Mouse (Mus musculus): ENCODE measurements around the gene Yipf3. TPM values are rescaled to one million over a fixed set of nuclear protein-coding genes. Genes with fewer than 3 reads are reported as not detected.

The Yipf3 gene
- polyA plus RNA-seq, 1 experiment from 2014 or later: 86.8 TPM

DNA sequence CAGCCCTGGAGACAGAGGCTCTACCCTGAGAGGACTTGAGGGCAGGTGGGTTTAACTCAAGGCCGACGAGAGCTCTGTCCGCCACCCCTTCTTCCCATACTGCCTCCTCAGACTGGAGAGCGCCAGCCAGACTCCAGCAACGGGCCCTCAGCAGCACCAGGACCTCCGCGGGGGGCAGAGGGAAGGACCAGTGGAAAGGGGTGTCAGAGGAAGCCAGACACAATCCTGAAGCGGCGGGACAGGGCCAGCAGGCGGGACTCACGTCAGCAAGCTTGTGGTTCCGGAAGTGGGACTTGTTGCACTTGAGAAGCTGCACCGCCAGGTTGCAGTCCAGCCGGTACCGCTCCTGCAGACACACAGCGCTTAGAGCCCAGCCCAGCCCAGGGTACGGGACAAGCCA, 11.8 kb downstream of the Yipf3 start:
- WGBS: 86% methylated on average over 17 of the region's 17 CpGs
- no peak for ATAC-seq
- H3K36me3 ChIP-seq: peaks cover 58% of the 10 kb centered on the region

DNA sequence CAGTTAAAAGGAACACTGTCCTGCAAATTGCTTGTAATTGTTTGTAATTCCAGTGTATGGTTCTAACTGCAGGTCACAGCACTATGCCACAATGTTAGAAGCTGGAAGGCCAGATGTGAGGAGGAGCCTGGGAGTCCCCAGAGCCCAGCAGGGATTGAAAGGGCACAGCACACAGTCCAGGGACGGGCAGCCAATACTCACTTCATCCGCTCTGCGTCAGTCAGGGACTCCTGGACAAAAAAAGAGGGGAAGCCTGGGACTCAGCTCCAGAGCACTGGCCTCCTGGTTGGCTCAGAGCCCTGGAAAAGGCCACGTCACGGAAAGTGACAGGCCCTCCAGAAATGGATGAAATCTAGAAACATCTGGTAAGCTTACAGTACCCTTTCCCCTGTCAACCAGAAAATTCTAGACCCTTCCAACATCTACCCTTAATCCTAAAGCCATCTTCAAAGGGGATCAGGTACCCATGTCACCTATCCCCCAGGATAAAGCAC, 14.4 kb downstream of the Yipf3 start:
- Histone ChIP-seq H3K27ac (no peak overlapping the region), H3K27me3 (replicated peaks) (no peaks in the 10 kb centered on the region), H3K4me3 (replicated peaks) (no peak overlapping the region), H3K9me3 (no peaks in the 10 kb centered on the region), H3K4me2 (replicated peaks) (no peak overlapping the region), H3K4me1 (replicated peaks) (peaks cover 13% of the 10 kb centered on the region), H3K9ac (no peak overlapping the region), H3K36me3 (peaks cover 59% of the 10 kb centered on the region)
- no peak for ATAC-seq
- 92% methylated on average over 5 of the region's 5 CpGs for WGBS

More for the DNA sequence above, 11.8 kb downstream of the Yipf3 start:
- no peaks in the 10 kb centered on the region for H3K9me3 ChIP-seq
- peaks cover 9% of the 10 kb centered on the region for H3K27me3 ChIP-seq (replicated peaks)
- H3K4me1 ChIP-seq (replicated peaks): 0 out of 2 replicates have a peak, but pooled peaks cover 4% of the 10 kb centered on the region
- H3K4me2 ChIP-seq (replicated peaks): no peak overlapping the region
- no peak overlapping the region for H3K9ac ChIP-seq
- no peak overlapping the region for H3K27ac ChIP-seq
- no peak overlapping the region for H3K4me3 ChIP-seq (replicated peaks)

DNA sequence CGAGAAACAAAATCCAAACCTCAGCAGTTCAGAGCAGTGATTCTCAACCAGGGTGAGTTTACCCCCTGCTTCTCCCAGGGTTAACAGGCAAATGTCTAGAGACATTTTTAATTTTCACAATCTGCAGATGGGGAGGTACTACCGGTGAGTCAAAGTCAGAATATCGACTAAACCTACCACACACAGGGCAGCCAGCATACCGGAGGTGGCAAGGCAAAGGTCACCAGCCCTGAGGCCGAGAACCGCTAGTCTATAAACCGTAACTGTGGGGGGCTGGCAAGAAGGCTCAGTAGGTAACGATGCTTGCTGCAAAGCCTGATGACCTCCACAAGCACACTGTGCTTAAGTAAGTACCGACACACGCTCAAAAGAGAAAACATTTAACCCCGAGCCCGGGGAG, 17.6 kb downstream of the Yipf3 start:
- Histone ChIP-seq H3K27ac (no peak overlapping the region), H3K27me3 (replicated peaks) (no peaks in the 10 kb centered on the region), H3K4me1 (replicated peaks) (peaks cover 33% of the 10 kb centered on the region), H3K9me3 (no peaks in the 10 kb centered on the region), H3K9ac (no peak overlapping the region), H3K4me2 (replicated peaks) (no peak overlapping the region), H3K36me3 (peaks cover 34% of the 10 kb centered on the region), H3K4me3 (replicated peaks) (no peak overlapping the region)
- ATAC-seq: no peak
- WGBS: 89% methylated on average over 12 of the region's 12 CpGs

DNA sequence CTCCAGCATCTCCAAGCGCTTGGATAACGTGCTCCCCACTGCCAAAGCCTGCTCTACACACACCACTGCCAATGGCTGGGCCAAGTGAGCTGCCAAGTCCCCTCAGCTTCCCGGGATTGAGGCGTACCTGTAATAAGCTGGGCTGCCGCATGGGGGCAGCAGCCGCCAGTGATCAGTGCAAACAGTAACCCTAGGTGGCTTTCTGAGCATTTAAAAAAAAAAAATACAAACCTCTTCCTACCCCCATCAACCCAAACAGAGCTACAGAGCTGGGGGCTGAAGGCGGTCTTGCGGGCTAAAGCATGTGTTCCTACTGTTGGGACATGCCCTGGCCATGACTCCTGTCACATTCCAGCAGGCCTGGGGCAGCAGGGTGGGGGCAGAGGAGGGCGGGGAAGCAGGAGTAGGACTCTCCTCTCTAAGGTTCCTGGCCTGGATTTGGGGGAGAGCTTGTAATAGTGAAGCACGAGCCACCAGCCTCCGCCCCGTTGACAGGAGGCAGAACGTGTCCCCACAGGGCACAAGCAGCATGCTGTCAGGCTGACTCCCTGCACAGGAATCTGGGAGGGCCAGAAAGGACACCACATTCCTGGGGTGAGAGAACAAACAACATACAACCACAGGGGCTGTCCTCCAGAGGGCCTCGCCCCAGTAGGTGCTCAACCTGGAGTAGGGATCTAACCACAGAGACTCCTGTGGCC, 18.2 kb downstream of the Yipf3 start:
- no peak overlapping the region for H3K4me3 ChIP-seq (replicated peaks)
- no peaks in the 10 kb centered on the region for H3K27me3 ChIP-seq (replicated peaks)
- ATAC-seq: peak; percentile 32
- WGBS: 21% methylated on average over 14 of the region's 14 CpGs
- H3K4me1 ChIP-seq (replicated peaks): peaks cover 33% of the 10 kb centered on the region
- no peak overlapping the region for H3K9ac ChIP-seq
- no peak overlapping the region for H3K4me2 ChIP-seq (replicated peaks)
- H3K27ac ChIP-seq: no peak overlapping the region
- H3K9me3 ChIP-seq: no peaks in the 10 kb centered on the region
- H3K36me3 ChIP-seq: peaks cover 34% of the 10 kb centered on the region

DNA sequence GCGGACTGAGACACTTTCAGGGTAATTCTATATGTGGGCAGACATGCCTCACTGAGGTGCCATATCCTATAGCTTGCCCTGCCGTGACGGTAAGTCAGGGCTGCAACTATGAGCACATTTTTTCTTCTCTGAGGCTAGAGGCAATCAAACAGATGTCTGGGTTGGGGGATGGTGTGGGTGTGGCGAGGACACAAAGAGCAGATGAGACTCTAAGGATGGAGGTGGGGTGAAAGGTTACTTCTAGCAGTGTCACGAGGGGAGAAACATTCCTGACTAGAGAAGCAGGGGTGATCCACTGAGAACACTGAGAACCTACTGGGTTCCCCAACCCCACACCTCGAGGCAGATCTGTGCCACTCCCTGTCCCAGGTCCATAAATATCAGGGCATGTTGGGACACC, 19.1 kb downstream of the Yipf3 start:
- H3K27ac ChIP-seq: no peak overlapping the region
- 50% methylated on average over 6 of the region's 6 CpGs for WGBS
- no peak for ATAC-seq

DNA sequence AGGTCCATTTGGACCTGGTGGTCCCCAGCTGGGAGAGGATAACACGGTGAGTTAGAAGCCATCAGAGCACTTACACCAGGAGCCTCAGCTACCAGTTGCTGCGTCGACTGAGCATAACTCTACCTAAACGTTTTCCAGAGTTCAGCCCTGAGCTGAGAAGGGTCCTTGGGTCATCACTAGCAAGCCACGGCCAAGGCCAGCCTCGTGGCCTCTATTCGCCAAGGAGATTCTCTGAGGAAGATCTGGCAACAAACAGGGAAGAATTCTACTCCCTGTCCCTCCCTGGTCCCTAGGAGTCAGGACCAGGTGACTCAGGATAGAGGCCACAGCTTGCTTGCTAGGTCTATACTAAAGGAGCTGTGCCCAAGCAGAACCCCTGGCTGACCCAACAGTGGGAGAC, 19.6 kb downstream of the Yipf3 start:
- no peak overlapping the region for H3K9ac ChIP-seq
- H3K27ac ChIP-seq: 0 out of 2 replicates have a peak overlapping the region, but pooled peaks have one; percentile 72
- H3K4me2 ChIP-seq (replicated peaks): no peak overlapping the region
- peaks cover 33% of the 10 kb centered on the region for H3K4me1 ChIP-seq (replicated peaks)
- no peaks in the 10 kb centered on the region for H3K27me3 ChIP-seq (replicated peaks)
- no peak overlapping the region for H3K4me3 ChIP-seq (replicated peaks)
- no peaks in the 10 kb centered on the region for H3K9me3 ChIP-seq
- peak; percentile 16 for ATAC-seq
- WGBS: 68% methylated on average over 7 of the region's 7 CpGs
- H3K36me3 ChIP-seq: peaks cover 36% of the 10 kb centered on the region

More for the DNA sequence above, 19.1 kb downstream of the Yipf3 start:
- H3K4me2 ChIP-seq (replicated peaks): no peak overlapping the region
- peaks cover 36% of the 10 kb centered on the region for H3K36me3 ChIP-seq
- H3K4me1 ChIP-seq (replicated peaks): peaks cover 33% of the 10 kb centered on the region
- H3K27me3 ChIP-seq (replicated peaks): no peaks in the 10 kb centered on the region
- H3K4me3 ChIP-seq (replicated peaks): no peak overlapping the region
- no peaks in the 10 kb centered on the region for H3K9me3 ChIP-seq
- H3K9ac ChIP-seq: no peak overlapping the region

DNA sequence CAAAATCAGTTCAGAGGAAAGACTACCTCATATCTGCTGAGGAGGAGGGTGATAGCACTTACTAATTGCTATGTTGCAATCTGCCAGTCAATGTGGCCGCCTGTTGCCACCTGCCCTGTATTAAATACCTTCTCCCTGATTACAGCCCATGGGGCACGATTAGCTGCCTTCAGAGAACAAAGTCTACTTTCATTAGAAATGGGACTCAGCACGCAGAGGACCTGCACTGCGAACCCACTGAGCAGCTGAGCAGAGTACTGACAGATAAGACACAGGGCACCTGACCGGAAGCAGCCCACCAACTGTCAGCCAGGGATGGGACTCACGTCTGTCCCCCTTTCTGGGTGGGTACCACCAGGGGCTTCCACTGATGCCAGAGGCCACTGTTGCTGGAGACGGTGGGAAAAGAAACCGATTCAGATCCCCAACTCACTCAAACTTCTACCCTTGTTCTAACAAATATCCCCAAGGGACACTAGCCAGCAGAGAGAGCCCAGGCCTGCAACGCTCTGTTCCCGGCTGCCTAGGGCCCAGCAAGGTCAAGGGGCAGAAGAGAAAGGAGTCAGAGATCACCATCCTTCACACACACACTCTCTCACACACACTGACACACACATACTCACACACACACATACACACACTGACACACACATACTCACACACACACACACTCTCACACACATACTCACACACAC, 20.3 kb downstream of the Yipf3 start:
- WGBS: 67% methylated on average over 10 of the region's 10 CpGs
- Histone ChIP-seq H3K27ac (peak overlapping the region; percentile 72), H3K4me2 (replicated peaks) (0 out of 2 replicates have a peak overlapping the region, but pooled peaks have one; percentile 9), H3K36me3 (peaks cover 29% of the 10 kb centered on the region), H3K4me1 (replicated peaks) (peaks cover 33% of the 10 kb centered on the region), H3K4me3 (replicated peaks) (no peak overlapping the region), H3K9ac (no peak overlapping the region), H3K27me3 (replicated peaks) (no peaks in the 10 kb centered on the region), H3K9me3 (no peaks in the 10 kb centered on the region)
- ATAC-seq: peak; percentile 82

GRCm38 (mm10) chr17:46269771-46270534, 22.1 kb downstream of the Yipf3 start:
- no peak for ATAC-seq
- no peaks in the 10 kb centered on the region for H3K27me3 ChIP-seq (replicated peaks)
- H3K9me3 ChIP-seq: no peaks in the 10 kb centered on the region
- 77% methylated on average over 19 of the region's 19 CpGs for WGBS
- H3K27ac ChIP-seq: peak overlapping the region; percentile 48; the same call in 1 of the 2 replicates
- no peak overlapping the region for H3K9ac ChIP-seq
- H3K4me3 ChIP-seq (replicated peaks): no peak overlapping the region
- H3K36me3 ChIP-seq: 0 out of 2 replicates have a peak, but pooled peaks cover 13% of the 10 kb centered on the region
- H3K4me1 ChIP-seq (replicated peaks): peaks cover 33% of the 10 kb centered on the region
- no peak overlapping the region for H3K4me2 ChIP-seq (replicated peaks)

- H3K4me2 ChIP-seq (replicated peaks): no peak overlapping the region
- no peak overlapping the region for H3K9ac ChIP-seq
- no peak overlapping the region for H3K4me3 ChIP-seq (replicated peaks)
- H3K9me3 ChIP-seq: no peaks in the 10 kb centered on the region
- no peak overlapping the region for H3K27ac ChIP-seq
- H3K4me1 ChIP-seq (replicated peaks): peaks cover 22% of the 10 kb centered on the region; the same call in 1 of the 2 replicates
- WGBS: 91% methylated on average over 2 of the region's 2 CpGs
- no peaks in the 10 kb centered on the region for H3K27me3 ChIP-seq (replicated peaks)
- no peak for ATAC-seq
- H3K36me3 ChIP-seq: 0 out of 2 replicates have a peak, but pooled peaks cover 12% of the 10 kb centered on the region
Measured at GRCm38 (mm10) chr17:46272058-46272457, 24.2 kb downstream of the Yipf3 start.

- ATAC-seq: no peak
- Histone ChIP-seq H3K9ac (no peak overlapping the region; the same call in 1 of the 2 replicates), H3K4me3 (replicated peaks) (no peak overlapping the region), H3K27ac (no peak overlapping the region), H3K36me3 (0 out of 2 replicates have a peak, but pooled peaks cover 12% of the 10 kb centered on the region), H3K9me3 (no peaks in the 10 kb centered on the region), H3K27me3 (replicated peaks) (no peaks in the 10 kb centered on the region), H3K4me1 (replicated peaks) (peaks cover 16% of the 10 kb centered on the region; the same call in 1 of the 2 replicates), H3K4me2 (replicated peaks) (no peak overlapping the region)
- 88% methylated on average over 5 of the region's 5 CpGs for WGBS
Measured at GRCm38 (mm10) chr17:46272675-46273074, 24.8 kb downstream of the Yipf3 start.

DNA sequence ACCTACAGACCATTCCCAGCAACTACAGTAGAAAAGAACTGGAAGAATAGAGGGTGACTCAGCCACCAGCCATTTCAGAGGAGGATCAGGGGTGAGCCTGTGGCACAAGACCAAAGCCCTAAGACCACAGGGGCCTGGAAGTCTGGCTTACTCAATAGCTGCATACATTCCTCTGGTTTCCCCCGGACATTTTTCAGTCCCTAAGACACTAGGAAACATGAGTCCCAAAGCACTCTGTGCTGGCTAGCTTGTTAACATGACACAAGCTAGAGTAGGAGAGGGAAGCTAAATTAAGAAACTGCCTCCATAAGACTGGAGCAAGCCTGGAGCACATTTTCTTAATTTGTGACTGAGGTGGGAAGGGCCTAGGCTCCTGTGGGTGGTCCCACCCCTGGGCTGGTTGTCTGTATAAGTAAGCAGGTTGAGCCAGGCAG, 25.9 kb downstream of the Yipf3 start:
- H3K27me3 ChIP-seq (replicated peaks): no peaks in the 10 kb centered on the region
- H3K9me3 ChIP-seq: no peaks in the 10 kb centered on the region
- peaks cover 11% of the 10 kb centered on the region; the same call in 1 of the 2 replicates for H3K4me1 ChIP-seq (replicated peaks)
- H3K9ac ChIP-seq: no peak overlapping the region
- H3K4me3 ChIP-seq (replicated peaks): no peak overlapping the region
- 86% methylated on average over 1 of the region's 1 CpGs for WGBS
- H3K27ac ChIP-seq: no peak overlapping the region
- H3K4me2 ChIP-seq (replicated peaks): no peak overlapping the region
- peaks cover 21% of the 10 kb centered on the region for H3K36me3 ChIP-seq
- ATAC-seq: no peak

- no peak for ATAC-seq
- Histone ChIP-seq H3K27me3 (replicated peaks) (no peaks in the 10 kb centered on the region), H3K4me1 (replicated peaks) (peaks cover 10% of the 10 kb centered on the region; the same call in 1 of the 2 replicates), H3K4me3 (replicated peaks) (no peak overlapping the region), H3K9me3 (no peaks in the 10 kb centered on the region), H3K9ac (no peak overlapping the region), H3K36me3 (peaks cover 23% of the 10 kb centered on the region), H3K4me2 (replicated peaks) (no peak overlapping the region), H3K27ac (no peak overlapping the region)
- WGBS: 81% methylated on average over 6 of the region's 6 CpGs
Measured at GRCm38 (mm10) chr17:46274465-46274864, 26.6 kb downstream of the Yipf3 start.

All from intestine, embryonic 15.5 days (tissue).